Mouse (Mus musculus): ENCODE measurements around the gene Gm45140.

Gm45140 gene

GRCm38 (mm10) chr6:87845031-87845695 is 9.6 kb upstream of the Gm45140 start:
- no peak for DNase-seq (ENCODE audit: low read depth, low spot score)

GRCm38 (mm10) chr6:87842254-87842653 is 6.7 kb upstream of the Gm45140 start:
- peak; percentile 73 for DNase-seq (ENCODE audit: low read depth, low spot score)

- peak; percentile 46 for DNase-seq (ENCODE audit: low read depth, low spot score)
Measured at GRCm38 (mm10) chr6:87841635-87842034, 6.0 kb upstream of the Gm45140 start.

- DNase-seq (ENCODE audit: low read depth, low spot score) = no peak
Measured at GRCm38 (mm10) chr6:87839797-87840341, 4.3 kb upstream of the Gm45140 start.

- DNase-seq (ENCODE audit: low read depth, low spot score) = peak; percentile 99
Measured at GRCm38 (mm10) chr6:87838551-87839197, 3.1 kb upstream of the Gm45140 start, which contains the start of gene Isy1. Gene Isy1 (minus strand): TSS chr6:87838798.

- DNase-seq (ENCODE audit: low read depth, low spot score) = no peak
Measured at GRCm38 (mm10) chr6:87820366-87820765, 15.2 kb downstream of the Gm45140 start.

GRCm38 (mm10) chr6:87814486-87814885 is 21.1 kb downstream of the Gm45140 start:
- DNase-seq (ENCODE audit: low read depth, low spot score) = no peak

- DNase-seq (ENCODE audit: low read depth, low spot score) = no peak
Measured at GRCm38 (mm10) chr6:87812656-87813055, 22.9 kb downstream of the Gm45140 start.

GRCm38 (mm10) chr6:87811675-87812338 is 23.8 kb downstream of the Gm45140 start, which contains the start of gene Rab43:
Gene Rab43 (minus strand): TSS chr6:87812164.
- DNase-seq (ENCODE audit: low read depth, low spot score) = peak; percentile 98

- peak; percentile 64 for DNase-seq (ENCODE audit: low read depth, low spot score)
Measured at GRCm38 (mm10) chr6:87810713-87811669, 24.6 kb downstream of the Gm45140 start.

GRCm38 (mm10) chr6:87810311-87810710 is 25.3 kb downstream of the Gm45140 start:
- no peak for DNase-seq (ENCODE audit: low read depth, low spot score)

GRCm38 (mm10) chr6:87809651-87810161 is 25.9 kb downstream of the Gm45140 start:
- DNase-seq (ENCODE audit: low read depth, low spot score) = no peak

- DNase-seq (ENCODE audit: low read depth, low spot score) = no peak
Measured at GRCm38 (mm10) chr6:87809144-87809543, 26.5 kb downstream of the Gm45140 start.

- no peak for DNase-seq (ENCODE audit: low read depth, low spot score)
Measured at GRCm38 (mm10) chr6:87808521-87808920, 27.1 kb downstream of the Gm45140 start.

- DNase-seq (ENCODE audit: low read depth, low spot score) = no peak
Measured at GRCm38 (mm10) chr6:87807735-87808440, 27.7 kb downstream of the Gm45140 start.

GRCm38 (mm10) chr6:87806857-87807256 is 28.7 kb downstream of the Gm45140 start:
- no peak for DNase-seq (ENCODE audit: low read depth, low spot score)

GRCm38 (mm10) chr6:87806028-87806427 is 29.6 kb downstream of the Gm45140 start:
- DNase-seq (ENCODE audit: low read depth, low spot score) = no peak

- no peak for DNase-seq (ENCODE audit: low read depth, low spot score)
Measured at GRCm38 (mm10) chr6:87805448-87805847, 30.1 kb downstream of the Gm45140 start.

- no peak for DNase-seq (ENCODE audit: low read depth, low spot score)
Measured at GRCm38 (mm10) chr6:87804886-87805285, 30.7 kb downstream of the Gm45140 start.

- no peak for DNase-seq (ENCODE audit: low read depth, low spot score)
Measured at GRCm38 (mm10) chr6:87804036-87804435, 31.6 kb downstream of the Gm45140 start.

All from R1 (cell line).